Mouse (Mus musculus) regulatory T cell (primary cell): ENCODE measurements around the gene Ppp2r5e.
"Not testable (repeated sequence)": the region's sequence is repeated elsewhere in the genome, so short reads cannot be mapped to it uniquely, and the experiment has no call there.

Experiments used
- in situ Hi-C: fragments of 300-600 bp; cut with MboI, MseI; formaldehyde crosslinking; loops from one replicate; pipeline ENCODE4 v1.15.1; 2025; ENCODE audit warnings: high pct_unique_total_duplicates

The Ppp2r5e gene

GRCm38 (mm10) chr12:75449475-75449966 lies 146.5 kb downstream of the Ppp2r5e start:
- in situ Hi-C loops: no loop called here

- in situ Hi-C loops: no loop called here
Observed at GRCm38 (mm10) chr12:75448921-75449320, 147.1 kb downstream of the Ppp2r5e start.

- in situ Hi-C loops: no loop called here
Observed at GRCm38 (mm10) chr12:75446245-75446644, 149.8 kb downstream of the Ppp2r5e start.

- in situ Hi-C loops: not testable (repeated sequence)
Observed at GRCm38 (mm10) chr12:75432400-75432799, 163.6 kb downstream of the Ppp2r5e start.

- in situ Hi-C loops: no loop called here
Observed at GRCm38 (mm10) chr12:75429685-75430396, 166.2 kb downstream of the Ppp2r5e start.

- in situ Hi-C loops: no loop called here
Observed at GRCm38 (mm10) chr12:75428719-75429118, 167.3 kb downstream of the Ppp2r5e start.

GRCm38 (mm10) chr12:75425882-75426281 lies 170.2 kb downstream of the Ppp2r5e start:
- in situ Hi-C loops: no loop called here

GRCm38 (mm10) chr12:75424817-75425216 lies 171.2 kb downstream of the Ppp2r5e start:
- in situ Hi-C loops: no loop called here

GRCm38 (mm10) chr12:75424359-75424758 lies 171.7 kb downstream of the Ppp2r5e start:
- in situ Hi-C loops: no loop called here

GRCm38 (mm10) chr12:75416681-75417080 lies 179.4 kb downstream of the Ppp2r5e start, which contains the start of gene Gphb5:
Gene Gphb5, minus strand, starts transcription at chr12:75416781.
- in situ Hi-C loops: no loop called here

GRCm38 (mm10) chr12:75414991-75415390 lies 181.1 kb downstream of the Ppp2r5e start:
- in situ Hi-C loops: no loop called here

- in situ Hi-C loops: no loop called here
Observed at GRCm38 (mm10) chr12:75412964-75413363, 183.1 kb downstream of the Ppp2r5e start.
